Mouse (Mus musculus) heart, adult 18-20 months (tissue): ENCODE results near the gene Psma2. TPM values are rescaled to one million over a fixed set of nuclear protein-coding genes. Genes with fewer than 3 reads are reported as not detected.

Experiments used
- DNase-seq, 2 experiments: peaks; one replicate each; pipeline ENCODE4 v3.0.0; 2021 to 2022; ENCODE audit warnings: mixed read lengths in 1 of 2
- long read RNA-seq, 2 experiments: library from polyadenylated mRNA; stranded (forward); transcript quantifications; one replicate each; pipeline ENCODE4 v2.0.0; 2021
- total RNA-seq, 2 experiments: library from RNA; stranded (reverse); gene quantifications; 2 replicates each; pipeline ENCODE4 v1.2.3; 2021

The Psma2 gene
- total RNA-seq, result 10 to 100 TPM; 58.1 to 61.8 TPM
- long read RNA-seq, experiment 1, transcript Psma2-201 (8 exons, 2,911 nt), result major isoform, 195 of 208 reads
- long read RNA-seq, experiment 1, partial matches to known transcripts, result 7 of 208 reads
- long read RNA-seq, experiment 1, other reads (novel, unspliced or antisense), result 6 of 208 reads
- long read RNA-seq, experiment 2, transcript Psma2-201 (8 exons, 2,911 nt), result major isoform, 108 of 113 reads
- long read RNA-seq, experiment 2, partial matches to known transcripts, result 5 of 113 reads
- long read RNA-seq, experiment 2, other reads (novel, unspliced or antisense), result 0 of 113 reads

- DNase-seq, result peak; percentile 98 to 99
These were observed at the start of gene Psma2, which contains the start of gene Mrpl32 for GRCm38 (mm10) chr13:14612926-14613529. Gene Psma2 (plus strand): TSS chr13:14613240. Gene Mrpl32 (minus strand): TSS chr13:14613165.

DNA sequence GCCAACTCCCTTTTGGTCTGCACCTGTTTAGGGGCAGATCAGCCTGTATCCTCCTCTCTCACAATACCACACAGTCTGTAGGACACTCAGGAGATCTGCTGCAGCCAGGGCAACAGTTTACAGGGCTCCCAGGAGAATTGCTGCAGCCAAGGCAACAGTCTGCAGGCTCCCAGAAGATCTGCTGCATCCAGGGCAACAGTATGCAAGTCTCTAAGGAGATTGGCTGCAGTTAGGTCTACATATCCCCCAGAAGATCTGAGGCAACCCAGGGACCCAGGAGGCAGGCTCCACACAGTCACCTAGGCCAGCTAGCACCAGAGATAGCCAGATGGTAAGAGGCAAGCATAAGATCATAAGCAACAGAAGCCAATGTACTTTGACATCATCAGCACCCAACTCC is 38.9 kb upstream of the Psma2 start:
- no peak for DNase-seq

GRCm38 (mm10) chr13:14580392-14580791 is 32.6 kb upstream of the Psma2 start:
- no peak for DNase-seq

GRCm38 (mm10) chr13:14602744-14603143 is 10.3 kb upstream of the Psma2 start:
- DNase-seq, result no peak

DNA sequence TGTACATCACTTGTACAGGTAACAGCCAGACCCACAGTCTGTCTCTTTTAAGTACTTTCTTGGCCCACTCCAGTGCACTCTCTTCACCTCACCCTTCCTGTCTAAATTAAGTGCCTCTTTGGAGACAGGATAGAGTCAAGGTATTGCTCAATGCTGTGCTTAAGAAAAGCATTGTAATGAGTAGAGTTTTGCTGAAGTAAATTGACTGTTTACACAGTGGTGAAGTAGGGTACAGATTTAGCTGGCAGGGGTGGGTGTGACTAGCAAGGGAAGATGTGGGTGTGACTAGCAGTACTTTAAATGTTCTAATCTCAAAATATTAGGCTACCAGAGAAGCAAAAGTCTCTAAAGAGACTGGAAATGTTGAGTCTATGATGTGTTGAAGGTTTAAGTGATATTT is 5.4 kb upstream of the Psma2 start:
- no peak for DNase-seq

DNA sequence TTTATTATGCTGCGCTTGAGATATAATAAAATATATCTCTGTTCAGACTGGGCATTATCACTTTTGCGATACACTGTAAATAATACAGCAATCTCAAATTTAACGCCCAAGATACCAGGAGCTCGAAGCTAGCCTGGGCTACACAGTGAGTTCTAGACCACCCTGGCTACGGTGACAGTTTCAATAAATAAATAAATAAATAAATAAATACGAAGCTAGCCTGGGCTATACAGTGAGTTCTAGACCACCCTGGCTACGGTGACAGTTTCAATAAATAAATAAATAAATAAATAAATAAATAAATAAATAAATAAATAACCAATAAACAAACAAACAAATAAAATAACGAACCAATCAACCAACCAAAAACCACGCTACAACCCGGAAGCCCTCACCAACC is 577 bp upstream of the Psma2 start:
- DNase-seq, result no peak

DNA sequence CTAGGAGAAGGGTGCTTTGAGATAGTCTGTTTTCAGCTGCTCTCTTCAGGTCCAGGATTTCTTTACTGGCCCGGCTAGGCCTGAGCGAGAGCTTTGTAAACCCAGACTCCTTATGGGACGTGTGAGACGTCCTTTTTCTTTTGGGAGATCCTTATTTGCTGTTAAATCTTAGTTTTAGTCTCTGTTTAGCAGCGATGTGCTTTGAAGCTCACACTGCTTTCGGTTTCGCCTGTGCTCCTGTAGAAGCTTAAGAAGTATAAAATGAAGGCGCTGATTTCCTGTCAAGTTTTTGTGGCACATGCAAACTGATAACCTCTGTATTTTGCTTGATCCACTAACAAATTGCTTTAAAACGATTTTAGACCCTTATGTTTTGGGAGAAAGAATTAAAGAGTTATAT is 513 bp downstream of the Psma2 start:
- DNase-seq, result no peak

- DNase-seq, result peak; percentile 45 to 84
These were observed 5.7 kb downstream of the Psma2 start for GRCm38 (mm10) chr13:14618724-14619123.

- peak; percentile 97 for DNase-seq
These were observed 16.9 kb downstream of the Psma2 start, which contains the start of gene AW209491 for GRCm38 (mm10) chr13:14629726-14630641. Gene AW209491 (plus strand): TSS chr13:14630154.

GRCm38 (mm10) chr13:14639998-14640397 is 27.0 kb downstream of the Psma2 start:
- no peak for DNase-seq

GRCm38 (mm10) chr13:14649301-14649700 is 36.3 kb downstream of the Psma2 start:
- DNase-seq, result peak in 1 of 2 experiments; percentile 45

DNA sequence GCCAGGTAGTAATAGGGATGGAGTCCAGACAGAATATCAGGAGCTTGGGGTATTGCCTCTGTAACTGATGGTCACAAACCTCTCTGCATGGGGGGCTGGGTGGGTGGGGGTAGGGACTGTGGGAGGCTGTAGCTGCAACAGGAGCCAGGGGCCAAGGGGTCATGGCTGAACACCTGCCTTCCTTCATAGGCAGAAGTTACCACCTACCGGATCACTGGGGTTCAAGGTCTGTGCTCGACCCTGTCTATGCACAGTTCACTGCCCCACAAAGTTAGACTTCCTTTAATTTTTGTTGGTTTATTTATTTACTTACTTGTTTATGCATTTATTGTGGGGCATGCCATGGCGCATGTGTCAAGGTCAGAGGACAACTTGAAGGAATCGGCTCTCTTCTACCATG is 54.1 kb downstream of the Psma2 start:
- no peak for DNase-seq

DNA sequence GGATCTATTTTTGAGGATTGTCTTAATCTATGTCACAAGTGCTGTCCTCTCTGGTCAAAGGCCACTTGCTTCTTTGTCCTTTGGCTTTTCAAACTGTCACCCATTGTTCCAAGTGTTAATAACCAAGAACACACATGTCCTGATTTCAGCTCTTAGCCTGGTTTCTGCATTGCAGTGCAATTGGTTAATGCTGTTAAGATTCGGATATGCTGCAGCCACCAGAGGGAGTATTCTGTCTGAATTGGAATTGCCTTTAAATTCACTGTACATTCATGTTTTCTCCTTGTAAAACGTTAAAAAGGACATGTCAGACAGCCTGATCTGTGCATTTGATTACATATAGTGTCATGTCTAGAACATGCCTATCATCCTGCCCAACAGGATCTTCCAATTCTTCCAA is 57.3 kb downstream of the Psma2 start:
- peak in 1 of 2 experiments; percentile 6 for DNase-seq

- DNase-seq, result no peak
These were observed 75.9 kb downstream of the Psma2 start for GRCm38 (mm10) chr13:14688955-14689354.

DNA sequence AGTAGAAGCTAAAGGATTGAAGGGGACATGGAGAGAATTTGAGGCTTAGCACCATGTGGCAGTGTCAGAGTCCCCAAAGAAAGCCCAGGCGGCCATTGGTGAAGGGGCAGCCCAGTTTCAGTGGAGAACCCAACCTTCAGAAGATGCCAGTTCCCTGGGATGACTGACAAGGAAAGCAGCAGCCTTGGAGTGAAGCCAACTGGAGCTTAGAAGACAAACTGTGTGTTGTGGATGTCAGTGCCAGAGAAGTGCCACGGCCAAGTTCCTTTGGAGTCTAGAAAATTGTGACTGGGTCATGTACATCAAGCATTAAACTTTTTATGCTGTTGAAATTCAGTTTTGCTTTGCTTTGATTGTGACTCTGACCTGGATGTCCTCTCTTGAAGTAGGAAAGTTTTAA is 103.8 kb downstream of the Psma2 start:
- DNase-seq, result peak in 1 of 2 experiments; percentile 2

- no peak for DNase-seq
These were observed 104.7 kb downstream of the Psma2 start for GRCm38 (mm10) chr13:14717755-14718154.

Other genes starting within 250 kb of the Psma2 start
- under 1 TPM; 0.10 to 0.46 TPM for gene Hecw1, start 90.0 kb upstream of the Psma2 start, total RNA-seq
- gene Mrpl32, start 75 bp upstream of the Psma2 start, total RNA-seq, result 10 to 100 TPM; 41.0 to 43.7 TPM
- 10 to 100 TPM; 11.3 to 12.0 TPM for gene AW209491, start 16.9 kb downstream of the Psma2 start, total RNA-seq